Mouse (Mus musculus) embryonic facial prominence, embryonic 13.5 days (tissue): ENCODE measurements around the gene Pik3ip1. TPM values are rescaled to one million over a fixed set of nuclear protein-coding genes. Genes with fewer than 3 reads are reported as not detected.
A peak's percentile ranks its signal among the peaks of the same experiment; 100 is the strongest.

Source experiments
- ATAC-seq: fragments of 200-750 bp; cut with Nextera tagmentation; 2 replicates; pipeline ENCODE4 v1.8.0; 2017; ENCODE audit warnings: low read depth; ENCODE audit not compliant: insufficient number of reproducible peaks, insufficient read depth, low FRiP score, low TSS enrichment
- H3K27ac ChIP-seq: fragments of 300-500 bp; sonication (generic); 2 replicates; pipeline ENCODE4 v1.5.1; 2015; ENCODE audit warnings: moderate library complexity, mild to moderate bottlenecking, inconsistent platforms
- H3K27me3 ChIP-seq: fragments of 300-500 bp; sonication (generic); 2 replicates; pipeline ENCODE4 v1.6.1; 2015; ENCODE audit warnings: mild to moderate bottlenecking, inconsistent platforms
- H3K36me3 ChIP-seq: fragments of 300-500 bp; sonication (generic); 2 replicates; pipeline ENCODE4 v1.6.1; 2015; ENCODE audit warnings: mild to moderate bottlenecking, inconsistent platforms
- H3K4me1 ChIP-seq: fragments of 300-500 bp; sonication (generic); 2 replicates; pipeline ENCODE4 v1.6.1; 2015; ENCODE audit warnings: inconsistent platforms
- H3K4me2 ChIP-seq: fragments of 300-500 bp; sonication (generic); 2 replicates; pipeline ENCODE4 v1.6.1; 2015; ENCODE audit warnings: moderate library complexity, mild to moderate bottlenecking, inconsistent platforms
- H3K4me3 ChIP-seq: fragments of 300-500 bp; sonication (generic); 2 replicates; pipeline ENCODE4 v1.5.1; 2015; ENCODE audit warnings: mild to moderate bottlenecking, inconsistent platforms
- H3K9ac ChIP-seq: fragments of 300-500 bp; sonication (generic); 2 replicates; pipeline ENCODE4 v1.6.1; 2015; ENCODE audit warnings: mild to moderate bottlenecking, inconsistent platforms
- H3K9me3 ChIP-seq: fragments of 300-500 bp; sonication (generic); 2 replicates; pipeline ENCODE4 v1.6.1; 2016; ENCODE audit warnings: inconsistent platforms
- WGBS: fragments of 180-500 bp; shearing (Covaris S2); methylation state at CpG from one replicate; pipeline ENCODE4 v1.1.7; 2015; ENCODE audit warnings: mixed read lengths; 5-methylcytosine and 5-hydroxymethylcytosine counted together
- polyA plus RNA-seq: library from polyadenylated mRNA; unstranded; fragments of >200 nt; fragmentation: Nextera tagmentation; extraction: Ambion mirVana; gene quantifications from 2 replicates; pipeline ENCODE4 v1.2.1, GENCODE M21; 2015

Pik3ip1 gene
- polyA plus RNA-seq, 1 experiment from 2014 or later: 14.6 TPM

GRCm38 (mm10) chr11:3369449-3369848 is 39.2 kb downstream of the Pik3ip1 start:
- H3K27ac ChIP-seq: peak overlapping the region; percentile 75; the same call in 1 of the 2 replicates
- no peak for ATAC-seq
- WGBS: 76% methylated on average over 5 of the region's 5 CpGs

GRCm38 (mm10) chr11:3370162-3370561 is 40.0 kb downstream of the Pik3ip1 start:
- H3K4me1 ChIP-seq: peaks cover 65% of the 10 kb centered on the region
- ATAC-seq: no peak
- WGBS: 64% methylated on average over 2 of the region's 2 CpGs

More at GRCm38 (mm10) chr11:3369449-3369848, 39.2 kb downstream of the Pik3ip1 start:
- H3K36me3 ChIP-seq: no peaks in the 10 kb centered on the region
- no peaks in the 10 kb centered on the region for H3K27me3 ChIP-seq
- no peak overlapping the region for H3K9ac ChIP-seq
- H3K4me2 ChIP-seq: peak overlapping the region; percentile 94
- peaks cover 58% of the 10 kb centered on the region for H3K4me1 ChIP-seq
- no peaks in the 10 kb centered on the region for H3K9me3 ChIP-seq
- H3K4me3 ChIP-seq: 0 out of 2 replicates have a peak overlapping the region, but pooled peaks have one; percentile 60

GRCm38 (mm10) chr11:3370928-3371598 is 40.9 kb downstream of the Pik3ip1 start:
- 2% methylated on average over 27 of the region's 27 CpGs for WGBS
- ATAC-seq: peak; percentile 87
- peak overlapping the region; percentile 75 for H3K27ac ChIP-seq
- H3K4me1 ChIP-seq: peaks cover 65% of the 10 kb centered on the region
- H3K4me3 ChIP-seq: peak overlapping the region; percentile 60
- peak overlapping the region; percentile 94 for H3K4me2 ChIP-seq
- peak overlapping the region; percentile 79 for H3K9ac ChIP-seq
- H3K27me3 ChIP-seq: no peaks in the 10 kb centered on the region
- H3K36me3 ChIP-seq: no peaks in the 10 kb centered on the region
- H3K9me3 ChIP-seq: no peaks in the 10 kb centered on the region

More at GRCm38 (mm10) chr11:3370162-3370561, 40.0 kb downstream of the Pik3ip1 start:
- H3K27me3 ChIP-seq: no peaks in the 10 kb centered on the region
- peak overlapping the region; percentile 75 for H3K27ac ChIP-seq
- peak overlapping the region; percentile 79 for H3K9ac ChIP-seq
- no peaks in the 10 kb centered on the region for H3K9me3 ChIP-seq
- peak overlapping the region; percentile 60 for H3K4me3 ChIP-seq
- peak overlapping the region; percentile 94 for H3K4me2 ChIP-seq
- no peaks in the 10 kb centered on the region for H3K36me3 ChIP-seq

DNA sequence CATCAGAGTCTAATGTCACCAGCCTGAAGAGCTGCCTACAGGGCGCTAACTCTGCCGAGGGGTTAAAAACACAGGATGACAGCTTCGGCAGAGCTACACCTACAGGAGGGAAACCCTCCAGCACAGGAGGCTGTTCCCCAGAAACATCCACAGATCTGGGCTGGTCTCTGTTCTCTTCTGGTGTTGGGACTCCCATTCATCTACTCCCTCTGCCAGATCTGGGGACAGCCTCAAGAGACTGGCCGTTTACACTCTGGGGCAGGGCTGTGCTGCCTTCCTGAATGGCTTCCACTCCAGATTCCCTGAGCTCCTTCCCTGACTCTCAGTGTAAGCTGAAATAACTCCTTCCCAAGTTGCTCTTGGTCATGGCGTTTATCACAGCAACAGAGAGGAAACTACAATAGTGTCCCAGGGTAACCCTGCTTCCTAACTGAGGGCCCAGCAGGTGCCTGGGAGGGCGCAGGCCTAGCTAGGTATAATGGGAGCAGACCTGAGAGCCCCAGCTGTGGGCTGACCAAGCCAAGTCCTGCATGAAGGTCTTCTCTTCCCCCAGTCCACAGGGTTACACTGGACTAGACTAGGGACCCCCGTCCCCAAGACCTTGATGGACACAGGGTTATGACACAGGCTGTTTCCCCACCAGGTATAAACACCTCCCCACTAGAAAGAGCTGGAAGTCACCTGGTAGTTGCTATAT is 41.5 kb downstream of the Pik3ip1 start:
- Histone ChIP-seq H3K4me3 (peak overlapping the region; percentile 60), H3K9ac (peak overlapping the region; percentile 79), H3K27me3 (no peaks in the 10 kb centered on the region), H3K4me2 (peak overlapping the region; percentile 94), H3K4me1 (peaks cover 58% of the 10 kb centered on the region), H3K27ac (peak overlapping the region; percentile 75), H3K36me3 (no peaks in the 10 kb centered on the region), H3K9me3 (no peaks in the 10 kb centered on the region)
- WGBS: 25% methylated on average over 7 of the region's 7 CpGs
- ATAC-seq: peak; percentile 8; the same call in 1 of the 2 replicates

- H3K9ac ChIP-seq: peak overlapping the region; percentile 32; the same call in 1 of the 2 replicates
- WGBS: 11% methylated on average over 7 of the region's 7 CpGs
- no peaks in the 10 kb centered on the region for H3K27me3 ChIP-seq
- peak overlapping the region; percentile 9; the same call in 1 of the 2 replicates for H3K4me3 ChIP-seq
- peaks cover 10% of the 10 kb centered on the region for H3K36me3 ChIP-seq
- H3K27ac ChIP-seq: peak overlapping the region; percentile 82
- no peaks in the 10 kb centered on the region for H3K9me3 ChIP-seq
- no peak for ATAC-seq
- peaks cover 52% of the 10 kb centered on the region for H3K4me1 ChIP-seq
- H3K4me2 ChIP-seq: peak overlapping the region; percentile 45
These were observed 43.5 kb downstream of the Pik3ip1 start for GRCm38 (mm10) chr11:3373591-3374292.

- H3K9me3 ChIP-seq: no peaks in the 10 kb centered on the region
- peaks cover 10% of the 10 kb centered on the region for H3K36me3 ChIP-seq
- H3K4me3 ChIP-seq: peak overlapping the region; percentile 9; the same call in 1 of the 2 replicates
- peak overlapping the region; percentile 32; the same call in 1 of the 2 replicates for H3K9ac ChIP-seq
- 6% methylated on average over 7 of the region's 7 CpGs for WGBS
- H3K4me2 ChIP-seq: peak overlapping the region; percentile 45
- no peaks in the 10 kb centered on the region for H3K27me3 ChIP-seq
- H3K27ac ChIP-seq: peak overlapping the region; percentile 82
- no peak for ATAC-seq
- peaks cover 47% of the 10 kb centered on the region for H3K4me1 ChIP-seq
These were observed 44.1 kb downstream of the Pik3ip1 start for GRCm38 (mm10) chr11:3374293-3374645.

- peak overlapping the region; percentile 32; the same call in 1 of the 2 replicates for H3K9ac ChIP-seq
- H3K4me3 ChIP-seq: 0 out of 2 replicates have a peak overlapping the region, but pooled peaks have one; percentile 9
- WGBS: 29% methylated on average over 12 of the region's 12 CpGs
- peaks cover 44% of the 10 kb centered on the region for H3K4me1 ChIP-seq
- no peaks in the 10 kb centered on the region for H3K9me3 ChIP-seq
- peaks cover 10% of the 10 kb centered on the region for H3K36me3 ChIP-seq
- H3K27ac ChIP-seq: peak overlapping the region; percentile 82
- H3K27me3 ChIP-seq: no peaks in the 10 kb centered on the region
- no peak for ATAC-seq
- peak overlapping the region; percentile 45 for H3K4me2 ChIP-seq
These were observed 44.5 kb downstream of the Pik3ip1 start for GRCm38 (mm10) chr11:3374741-3375140.

DNA sequence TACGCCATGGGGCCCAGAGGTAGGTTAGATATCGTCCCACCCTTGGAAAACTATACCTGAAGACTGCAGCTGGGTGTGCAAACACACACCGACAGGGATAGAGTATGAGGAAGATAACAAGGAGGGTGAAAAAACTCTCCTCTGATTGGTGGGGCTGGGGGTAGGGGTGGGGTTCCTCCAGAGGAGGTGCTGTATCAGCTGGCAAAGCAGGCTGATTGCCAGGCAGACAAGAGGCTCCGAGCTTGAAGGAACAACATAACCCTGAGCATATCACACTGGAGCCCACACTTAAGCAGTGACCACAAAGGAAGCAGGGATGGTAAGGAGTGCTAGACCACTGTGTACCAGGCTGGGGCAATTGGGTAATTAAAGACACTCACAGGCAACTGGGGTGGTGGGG is 49.2 kb downstream of the Pik3ip1 start:
- H3K4me2 ChIP-seq: no peak overlapping the region
- no peak for ATAC-seq
- peaks cover 38% of the 10 kb centered on the region for H3K36me3 ChIP-seq
- no peak overlapping the region for H3K27ac ChIP-seq
- 0 out of 2 replicates have a peak, but pooled peaks cover 2% of the 10 kb centered on the region for H3K9me3 ChIP-seq
- H3K9ac ChIP-seq: no peak overlapping the region
- peaks cover 9% of the 10 kb centered on the region for H3K4me1 ChIP-seq
- 80% methylated on average over 4 of the region's 4 CpGs for whole genome bisulfite sequencing
- H3K4me3 ChIP-seq: no peak overlapping the region
- no peaks in the 10 kb centered on the region for H3K27me3 ChIP-seq

- Histone ChIP-seq H3K4me1 (no peaks in the 10 kb centered on the region), H3K27ac (no peak overlapping the region), H3K4me2 (no peak overlapping the region), H3K4me3 (no peak overlapping the region), H3K9me3 (0 out of 2 replicates have a peak, but pooled peaks cover 2% of the 10 kb centered on the region), H3K36me3 (peaks cover 39% of the 10 kb centered on the region), H3K27me3 (no peaks in the 10 kb centered on the region), H3K9ac (no peak overlapping the region)
- 85% methylated on average over 6 of the region's 6 CpGs for WGBS
- no peak for ATAC-seq
These were observed 51.1 kb downstream of the Pik3ip1 start for GRCm38 (mm10) chr11:3381148-3381814.

DNA sequence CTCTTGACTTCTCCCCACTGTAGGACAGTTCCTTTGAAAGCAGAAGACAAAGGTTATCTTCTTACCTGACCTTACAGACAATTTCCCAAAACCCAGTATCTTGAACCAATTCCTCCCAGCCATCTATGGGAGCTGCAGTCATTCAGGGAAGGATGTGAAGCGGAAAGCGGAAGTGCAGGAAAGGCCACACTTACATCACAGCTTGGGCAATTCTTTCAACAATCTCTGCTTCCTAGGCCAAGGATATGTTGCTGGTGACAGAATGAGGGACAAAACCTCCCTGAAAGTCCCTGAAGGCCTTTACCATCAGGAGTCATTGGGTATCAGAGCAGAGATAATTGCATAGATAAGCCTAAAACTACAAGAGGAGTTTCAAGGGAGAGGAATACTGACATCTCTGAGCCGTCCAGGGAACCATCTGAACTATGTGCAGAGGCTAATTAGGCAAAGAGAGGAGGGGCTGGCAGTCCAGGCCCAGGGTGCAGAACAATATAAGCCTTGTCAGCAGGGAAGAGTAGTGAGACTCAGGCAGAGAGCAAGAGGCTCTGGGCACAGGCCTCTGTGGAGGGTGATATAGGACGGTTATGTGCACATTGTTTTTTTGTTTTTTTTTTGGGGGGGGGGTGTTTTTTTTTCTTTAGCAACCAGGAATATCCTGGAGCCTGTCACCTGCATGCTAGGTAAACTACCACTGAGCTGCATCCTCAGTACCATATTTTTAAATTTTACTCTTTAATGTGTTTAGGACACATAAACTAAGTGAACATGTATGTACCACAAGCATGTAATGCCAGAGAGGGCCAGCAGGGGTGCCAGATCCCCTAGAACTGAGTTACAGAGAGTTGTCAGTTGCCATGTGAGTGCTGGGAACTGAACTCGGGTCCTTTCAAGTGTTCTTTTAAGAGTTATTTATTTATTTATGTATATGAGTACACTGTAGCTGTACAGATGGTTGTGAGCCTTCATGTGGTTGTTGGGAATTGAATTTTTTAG is 52.7 kb downstream of the Pik3ip1 start:
- 0 out of 2 replicates have a peak, but pooled peaks cover 3% of the 10 kb centered on the region for H3K4me1 ChIP-seq
- H3K9ac ChIP-seq: no peak overlapping the region
- H3K36me3 ChIP-seq: peaks cover 37% of the 10 kb centered on the region
- no peak for ATAC-seq
- no peak overlapping the region for H3K27ac ChIP-seq
- H3K4me3 ChIP-seq: no peak overlapping the region
- no peak overlapping the region for H3K4me2 ChIP-seq
- no peaks in the 10 kb centered on the region for H3K27me3 ChIP-seq
- 0 out of 2 replicates have a peak, but pooled peaks cover 2% of the 10 kb centered on the region for H3K9me3 ChIP-seq
- 63% methylated on average over 5 of the region's 5 CpGs for WGBS
